Mouse (Mus musculus) forebrain, embryonic 14.5 days (tissue): ENCODE results near the gene Ceacam19. TPM values are rescaled to one million over a fixed set of nuclear protein-coding genes. Genes with fewer than 3 reads are reported as not detected.

Experiments used
- ATAC-seq: fragments of 200-750 bp; cut with Nextera tagmentation; 2 replicates; pipeline ENCODE4 v1.8.0; 2017; ENCODE audit warnings: mild to moderate bottlenecking, moderate library complexity
- DNase-seq: peaks from one replicate; pipeline ENCODE4 v3.0.0-alpha.2; 2015; ENCODE audit warnings: low spot score
- H3K27ac ChIP-seq: fragments of 300-500 bp; sonication (generic); 2 replicates; pipeline ENCODE4 v1.5.1; 2014; ENCODE audit warnings: low read depth, mild to moderate bottlenecking, control low read depth, low read length, moderate library complexity
- H3K27me3 ChIP-seq: fragments of 300-500 bp; sonication (generic); replicated peaks from 2 replicates; pipeline ENCODE4 v1.6.1; 2014; ENCODE audit warnings: low read length, control low read depth, mixed read lengths; ENCODE audit not compliant: control insufficient read depth, insufficient read depth
- H3K36me3 ChIP-seq: fragments of 300-500 bp; sonication (generic); 2 replicates; pipeline ENCODE4 v1.6.1; 2014; ENCODE audit warnings: low read length, control low read depth; ENCODE audit not compliant: control insufficient read depth, insufficient read depth
- H3K4me1 ChIP-seq: fragments of 300-500 bp; sonication (generic); 2 replicates; pipeline ENCODE4 v1.6.1; 2014; ENCODE audit warnings: antibody characterized with exemption, low read length, control low read depth; ENCODE audit not compliant: control insufficient read depth, insufficient read depth
- H3K4me2 ChIP-seq: fragments of 300-500 bp; sonication (generic); 2 replicates; pipeline ENCODE4 v1.6.1; 2014; ENCODE audit warnings: mild to moderate bottlenecking, control low read depth, low read length
- H3K4me3 ChIP-seq: fragments of 300-500 bp; sonication (generic); 2 replicates; pipeline ENCODE4 v1.5.1; 2014; ENCODE audit warnings: low read depth, low read length, control low read depth
- H3K9ac ChIP-seq: fragments of 300-500 bp; sonication (generic); 2 replicates; pipeline ENCODE4 v1.6.1; 2014; ENCODE audit warnings: mild to moderate bottlenecking, low read length, control low read depth, moderate library complexity
- H3K9me3 ChIP-seq: fragments of 300-500 bp; sonication (generic); replicated peaks from 2 replicates; pipeline ENCODE4 v1.6.1; 2016; ENCODE audit warnings: low read length, control low read depth, mixed read lengths; ENCODE audit not compliant: control insufficient read depth
- WGBS: fragments of 180-500 bp; shearing (Covaris S2); extraction: QIAGEN DNeasy Blood & Tissue Kit; methylation state at CpG from one replicate; pipeline ENCODE4 v1.1.7; 2014; 5-methylcytosine and 5-hydroxymethylcytosine counted together
- polyA plus RNA-seq: library from polyadenylated mRNA; unstranded; fragments of >200 nt; fragmentation: Nextera tagmentation; extraction: Ambion mirVana; gene quantifications from 2 replicates; pipeline ENCODE4 v1.2.1, GENCODE M21; 2014

Ceacam19 gene
- polyA plus RNA-seq, 1 experiment from 2014 or later: not detected

DNA sequence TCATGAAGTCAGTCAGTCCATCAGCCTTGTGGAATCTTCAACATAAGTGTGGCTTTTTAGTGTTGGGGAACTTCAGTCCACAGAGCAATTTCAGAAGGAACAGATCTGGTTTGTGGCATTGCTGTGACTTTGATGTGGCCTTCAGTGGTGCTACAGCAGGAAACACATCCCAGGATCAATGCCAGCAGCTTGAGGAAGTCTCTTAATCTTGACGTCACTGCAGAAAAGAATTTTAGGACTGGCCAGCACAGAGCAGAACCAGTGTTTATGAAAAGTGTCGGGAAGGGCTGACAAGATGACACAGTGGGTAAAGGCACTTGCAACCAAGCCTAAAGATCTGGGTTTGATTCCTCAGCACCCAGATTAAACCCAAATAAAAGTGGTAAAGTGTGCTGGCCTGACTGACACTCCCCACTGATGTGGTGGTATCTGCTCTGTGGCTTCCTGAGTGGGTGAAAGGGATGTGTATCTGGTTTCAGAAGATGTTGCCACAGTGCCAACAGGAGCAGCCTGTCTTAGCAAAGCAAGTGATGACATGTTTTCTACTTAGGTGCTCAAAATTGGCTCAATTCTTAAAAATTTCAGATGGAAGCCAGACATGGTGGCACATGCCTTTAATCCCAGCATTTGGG is 39.2 kb upstream of the Ceacam19 start:
- H3K4me2 ChIP-seq: no peak overlapping the region
- 80% methylated on average over 2 of the region's 2 CpGs for WGBS
- H3K9me3 ChIP-seq: no peaks in the 10 kb centered on the region
- H3K36me3 ChIP-seq: no peaks in the 10 kb centered on the region
- H3K4me1 ChIP-seq: no peaks in the 10 kb centered on the region
- no peak for ATAC-seq
- no peak overlapping the region for H3K27ac ChIP-seq
- no peaks in the 10 kb centered on the region for H3K27me3 ChIP-seq
- H3K4me3 ChIP-seq: no peak overlapping the region
- DNase-seq: no peak
- H3K9ac ChIP-seq: no peak overlapping the region

GRCm38 (mm10) chr7:19925376-19925775 is 37.6 kb upstream of the Ceacam19 start:
- Histone ChIP-seq H3K9ac (no peak overlapping the region), H3K9me3 (no peaks in the 10 kb centered on the region), H3K4me3 (no peak overlapping the region), H3K4me1 (no peaks in the 10 kb centered on the region), H3K27me3 (no peaks in the 10 kb centered on the region), H3K36me3 (no peaks in the 10 kb centered on the region), H3K4me2 (no peak overlapping the region), H3K27ac (no peak overlapping the region)
- DNase-seq (peak; percentile 21), ATAC-seq (no peak)
- WGBS: 72% methylated on average over 1 of the region's 1 CpGs

DNA sequence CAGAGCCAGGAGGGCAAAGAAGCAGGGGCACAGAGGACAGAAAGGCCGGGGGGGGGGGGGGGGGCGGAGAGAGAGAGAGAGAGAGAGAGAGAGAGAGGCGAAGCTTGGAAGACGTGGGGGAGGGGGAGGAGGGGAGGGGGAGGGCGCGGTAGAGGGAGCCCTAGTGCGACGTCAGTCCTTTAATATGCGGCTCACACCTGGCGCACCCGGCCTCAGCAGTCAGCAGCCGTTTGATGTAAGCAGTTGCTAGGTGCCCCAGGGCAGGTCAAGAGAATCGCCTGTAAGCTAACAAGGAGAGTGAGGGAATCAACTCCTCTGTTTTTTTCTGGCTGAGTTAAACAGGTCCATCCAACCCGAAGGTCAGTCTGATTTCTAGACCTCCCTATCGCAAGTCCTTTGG is 36.0 kb upstream of the Ceacam19 start:
- no peaks in the 10 kb centered on the region for H3K9me3 ChIP-seq
- H3K4me1 ChIP-seq: no peaks in the 10 kb centered on the region
- H3K27me3 ChIP-seq: no peaks in the 10 kb centered on the region
- no peaks in the 10 kb centered on the region for H3K36me3 ChIP-seq
- H3K4me3 ChIP-seq: no peak overlapping the region
- H3K4me2 ChIP-seq: no peak overlapping the region
- DNase-seq (no peak), ATAC-seq (no peak)
- H3K9ac ChIP-seq: no peak overlapping the region
- H3K27ac ChIP-seq: no peak overlapping the region
- WGBS: 14% methylated on average over 9 of the region's 15 CpGs

DNA sequence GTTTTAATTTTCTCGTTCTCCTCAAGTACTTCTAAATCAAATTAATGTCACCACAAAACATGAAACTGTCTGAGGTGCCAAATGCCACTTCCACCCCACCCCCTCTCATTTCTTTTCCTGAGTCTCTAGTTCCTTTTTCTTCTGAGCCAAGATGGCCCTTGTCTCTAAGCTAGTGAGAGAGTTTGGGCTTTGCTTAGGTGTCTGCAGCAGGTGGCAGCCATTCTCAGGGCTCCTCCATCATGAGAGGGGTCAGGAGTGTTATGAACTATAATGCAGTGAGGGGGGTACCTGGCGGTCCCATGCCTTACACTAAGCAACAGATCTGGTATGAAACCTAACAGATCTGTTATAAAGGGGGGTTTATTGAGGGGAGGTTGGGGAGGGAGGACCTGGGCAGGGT is 35.6 kb upstream of the Ceacam19 start:
- 56% methylated on average over 2 of the region's 2 CpGs for WGBS
- Histone ChIP-seq H3K4me2 (no peak overlapping the region), H3K4me3 (no peak overlapping the region), H3K27me3 (no peaks in the 10 kb centered on the region), H3K27ac (no peak overlapping the region), H3K36me3 (no peaks in the 10 kb centered on the region), H3K4me1 (no peaks in the 10 kb centered on the region), H3K9ac (no peak overlapping the region), H3K9me3 (no peaks in the 10 kb centered on the region)
- no peak for ATAC-seq
- no peak for DNase-seq

GRCm38 (mm10) chr7:19920506-19921261 is 32.9 kb upstream of the Ceacam19 start, which contains the start of gene Pvr:
Pvr (minus strand) TSS chr7:19921160.
- Histone ChIP-seq H3K36me3 (no peaks in the 10 kb centered on the region), H3K4me1 (no peaks in the 10 kb centered on the region), H3K4me3 (peak within 1 kb of the TSS; percentile 56), H3K9me3 (no peaks in the 10 kb centered on the region), H3K27ac (peak within 1 kb of the TSS; percentile 74), H3K4me2 (peak within 1 kb of the TSS; percentile 56), H3K27me3 (no peaks in the 10 kb centered on the region), H3K9ac (peak within 1 kb of the TSS; percentile 62)
- peak; percentile 79 for DNase-seq
- peak; percentile 91 for ATAC-seq
- WGBS: under 1% methylated on average over 60 of the region's 60 CpGs

DNA sequence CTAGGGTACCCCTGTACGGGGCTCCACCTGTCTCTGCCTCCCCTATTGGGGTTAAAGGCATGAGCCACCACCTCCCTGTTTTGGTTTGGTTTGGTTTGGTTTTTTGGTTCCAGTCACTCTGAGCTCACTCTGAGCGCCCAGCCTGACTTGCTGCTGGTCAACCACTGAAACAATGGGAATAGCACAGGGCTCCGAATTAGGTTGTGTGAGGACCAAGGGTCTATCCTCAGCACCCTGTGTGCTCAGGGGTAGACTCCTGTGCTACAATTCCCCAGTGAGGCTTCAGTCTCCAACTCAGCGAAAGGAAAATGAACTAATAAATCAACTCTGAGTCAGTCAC is 32.4 kb upstream of the Ceacam19 start:
- peak; percentile 33 for ATAC-seq
- Histone ChIP-seq H3K4me1 (no peaks in the 10 kb centered on the region), H3K27ac (no peak overlapping the region)

GRCm38 (mm10) chr7:19914558-19914957 is 26.8 kb upstream of the Ceacam19 start:
- Histone ChIP-seq H3K4me1 (no peaks in the 10 kb centered on the region), H3K4me3 (no peak overlapping the region), H3K27ac (no peak overlapping the region), H3K4me2 (no peak overlapping the region), H3K9ac (no peak overlapping the region), H3K36me3 (no peaks in the 10 kb centered on the region), H3K27me3 (no peaks in the 10 kb centered on the region), H3K9me3 (no peaks in the 10 kb centered on the region)
- whole genome bisulfite sequencing: 90% methylated on average over 7 of the region's 7 CpGs
- ATAC-seq (no peak), DNase-seq (no peak)

More for the DNA sequence above, 32.4 kb upstream of the Ceacam19 start:
- Histone ChIP-seq H3K27me3 (no peaks in the 10 kb centered on the region), H3K9me3 (no peaks in the 10 kb centered on the region), H3K4me3 (peak overlapping the region; percentile 56), H3K4me2 (peak overlapping the region; percentile 56), H3K36me3 (no peaks in the 10 kb centered on the region), H3K9ac (peak overlapping the region; percentile 50)
- no peak for DNase-seq
- WGBS: 28% methylated on average over 4 of the region's 4 CpGs

DNA sequence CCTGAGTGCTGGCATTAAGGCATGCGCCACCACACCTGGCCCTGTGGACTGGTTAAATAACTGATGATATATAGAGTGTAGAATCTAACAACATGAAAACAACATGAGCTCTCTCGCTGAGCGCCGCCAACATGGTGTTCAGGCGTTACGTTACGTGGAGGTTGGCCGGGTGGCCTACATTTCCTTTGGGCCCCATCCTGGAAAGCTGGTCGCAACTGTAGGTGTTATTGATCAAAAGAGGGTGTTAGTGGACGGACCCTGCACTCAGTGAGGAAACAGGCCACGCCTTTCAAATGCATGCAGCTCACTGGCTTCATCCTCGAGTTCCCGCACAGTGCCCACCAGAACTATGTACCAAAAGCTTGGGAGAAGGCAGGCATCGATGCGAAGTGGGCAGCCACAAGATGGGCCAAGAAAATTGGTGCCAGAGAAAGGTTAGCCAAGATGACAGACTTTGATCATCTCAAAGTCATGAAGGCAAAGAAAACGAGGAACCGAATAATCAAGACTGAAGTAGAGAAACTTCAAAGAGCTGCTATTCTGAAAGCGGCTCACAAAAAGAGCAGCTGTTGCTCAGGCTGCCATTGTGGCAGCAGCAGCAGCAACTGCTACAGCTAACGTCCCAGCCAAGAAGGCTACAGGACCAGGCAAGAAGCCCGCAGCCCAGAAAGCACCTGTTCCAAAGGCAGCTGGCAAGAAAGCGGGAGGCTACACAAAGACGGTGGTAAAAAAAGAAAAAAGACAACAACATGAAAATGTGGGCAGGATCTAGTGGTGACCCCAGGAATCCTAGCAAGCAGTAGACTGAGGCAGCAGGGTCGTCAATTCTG is 24.1 kb upstream of the Ceacam19 start:
- Histone ChIP-seq H3K4me1 (no peaks in the 10 kb centered on the region), H3K4me3 (no peak overlapping the region), H3K9me3 (no peaks in the 10 kb centered on the region), H3K27ac (no peak overlapping the region), H3K27me3 (no peaks in the 10 kb centered on the region), H3K9ac (no peak overlapping the region), H3K36me3 (no peaks in the 10 kb centered on the region), H3K4me2 (no peak overlapping the region)
- ATAC-seq (no peak), DNase-seq (no peak)
- 83% methylated on average over 23 of the region's 23 CpGs for WGBS
